Mouse (Mus musculus) neutrophil, adult 59 days (primary cell): Measurements from ENCODE around the gene Cyth2. TPM values are rescaled to one million over a fixed set of nuclear protein-coding genes. Genes with fewer than 3 reads are reported as not detected.

Source experiments
- total RNA-seq, 2 experiments: library from RNA; stranded (reverse); gene quantifications; 1 replicate in 1 of 2; 2 replicates in 1 of 2; pipeline ENCODE4 v1.2.4; 2023

Cyth2 gene
- 10 to 100 TPM; 90.5 to 95.6 TPM for total RNA-seq

GRCm38 (mm10) chr7:45813787-45814779 lies at the start of gene Cyth2:
Gene Cyth2, minus strand, starts transcription at chr7:45814581.

DNA sequence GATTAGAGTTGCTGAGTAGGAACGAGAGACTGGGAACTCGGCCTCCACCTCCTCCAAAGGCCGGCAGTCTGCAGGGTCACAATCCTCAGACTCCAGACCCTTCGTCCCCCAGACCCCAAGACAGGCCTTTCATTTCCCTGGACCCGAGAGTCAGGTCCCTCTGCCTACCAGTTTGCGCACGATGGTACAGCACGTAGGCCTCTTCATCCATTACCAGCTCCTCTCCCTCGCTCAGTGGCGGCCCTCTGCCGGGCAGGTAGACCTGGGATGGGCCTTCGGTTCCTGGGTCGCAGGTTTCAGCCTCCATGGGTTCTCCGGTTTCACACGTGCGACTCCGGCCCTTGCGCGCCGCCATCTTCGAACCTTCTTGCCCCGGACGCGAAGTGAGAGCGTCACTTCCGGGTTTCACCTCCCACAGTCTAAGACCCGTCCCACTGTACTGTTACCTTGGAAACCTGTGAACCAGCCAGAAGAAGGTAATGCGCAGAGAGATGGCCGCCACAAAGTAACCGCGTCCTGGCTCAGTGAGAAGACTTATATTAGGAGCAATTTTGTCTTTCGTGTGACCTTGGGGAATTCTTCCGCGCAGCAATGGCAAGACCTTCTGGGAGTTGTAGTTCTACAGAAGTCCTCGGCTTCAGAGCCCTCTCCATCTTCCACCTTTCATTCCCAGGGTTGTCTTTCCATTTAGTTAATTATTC lies 16.2 kb upstream of the Cyth2 start, which contains the start of gene Grwd1:
Gene Grwd1 (minus strand): TSS at position 518 of the 701 bp plus-strand sequence.

GRCm38 (mm10) chr7:45824598-45824997 lies 10.2 kb upstream of the Cyth2 start, which contains the start of gene Kcnj14:
Gene Kcnj14, minus strand, starts transcription at chr7:45824782.

GRCm38 (mm10) chr7:45784524-45785372 lies 29.6 kb downstream of the Cyth2 start, which contains the start of gene Sult2b1:
Gene Sult2b1, minus strand, starts transcription at chr7:45784669.

DNA sequence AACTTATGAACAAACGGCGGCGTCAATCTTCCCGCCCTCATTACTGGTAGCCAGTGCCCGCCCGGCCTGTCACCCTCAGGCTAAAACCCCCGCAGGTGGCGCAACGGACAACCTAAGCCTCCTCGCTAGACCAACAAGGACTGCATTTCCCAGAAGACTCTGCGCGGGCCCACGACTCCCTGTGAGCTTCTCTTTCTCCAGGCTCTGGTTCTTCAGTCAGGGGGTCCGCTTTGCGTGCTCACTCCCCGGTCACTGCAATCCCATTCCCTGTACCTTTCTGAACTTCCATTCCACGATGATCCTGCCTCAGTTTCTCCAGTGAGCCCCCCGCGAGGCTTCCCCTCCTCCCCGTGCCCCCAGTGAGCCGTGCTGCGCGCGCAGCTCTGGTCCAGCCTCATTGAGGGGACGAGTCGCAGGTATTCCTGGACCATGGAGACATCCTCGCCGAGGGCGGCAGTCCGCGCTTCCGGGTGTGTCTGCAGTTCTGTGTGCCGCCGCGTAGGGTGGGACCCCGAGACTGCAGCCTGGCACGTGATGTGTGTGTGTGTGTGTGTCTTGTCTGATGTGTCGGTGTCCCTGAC lies 30.8 kb downstream of the Cyth2 start, which contains the start of gene Lmtk3:
Gene Lmtk3 (plus strand): TSS at position 228 of the 581 bp plus-strand sequence.

Other genes starting within 250 kb of the Cyth2 start
- gene Bcat2, start 244.4 kb downstream of the Cyth2 start, total RNA-seq: 10 to 100 TPM; 32.2 to 35.8 TPM
- not detected for gene Fgf21, start 199.1 kb downstream of the Cyth2 start, total RNA-seq
- 1 to 10 TPM in 1 of 2 experiments, not detected in 1; 1.2 TPM for gene Fut1, start 197.3 kb downstream of the Cyth2 start, total RNA-seq
- under 1 TPM in 1 of 2 experiments, not detected in 1; 0.47 TPM for gene Izumo1, start 192.8 kb downstream of the Cyth2 start, total RNA-seq
- 1 to 10 TPM; 2.6 to 2.7 TPM for gene Rasip1, start 187.1 kb downstream of the Cyth2 start, total RNA-seq
- gene Mamstr, start 174.6 kb downstream of the Cyth2 start, total RNA-seq: under 1 TPM; 0.07 to 0.11 TPM
- gene Fut2, start 148.2 kb downstream of the Cyth2 start, total RNA-seq: not detected
- gene Ntn5, start 130.6 kb downstream of the Cyth2 start, total RNA-seq: not detected
- gene Sec1, start 120.2 kb downstream of the Cyth2 start, total RNA-seq: under 1 TPM in 1 of 2 experiments, not detected in 1; 0.18 TPM
- gene Car11, start 114.7 kb downstream of the Cyth2 start, total RNA-seq: not detected
- 1 to 10 TPM; 7.5 to 9.2 TPM for gene Dbp, start 109.5 kb downstream of the Cyth2 start, total RNA-seq
- gene Rpl18, start 99.1 kb downstream of the Cyth2 start, total RNA-seq: 100 to 1,000 TPM; 750 to 815 TPM
- 10 to 100 TPM; 52.8 to 54.1 TPM for gene Sphk2, start 96.6 kb downstream of the Cyth2 start, total RNA-seq
- under 1 TPM; 0.13 to 0.36 TPM for gene Fam83e, start 93.4 kb downstream of the Cyth2 start, total RNA-seq
- gene Spaca4, start 88.8 kb downstream of the Cyth2 start, total RNA-seq: not detected
- under 1 TPM in 1 of 2 experiments, not detected in 1; 0.22 TPM for gene Lmtk3, start 30.8 kb downstream of the Cyth2 start, total RNA-seq
- not detected for gene Sult2b1, start 29.9 kb downstream of the Cyth2 start, total RNA-seq
- gene Kcnj14, start 10.2 kb upstream of the Cyth2 start, total RNA-seq: under 1 TPM; 0.22 to 0.40 TPM
- 1 to 10 TPM; 6.7 to 7.6 TPM for gene Grwd1, start 16.4 kb upstream of the Cyth2 start, total RNA-seq
- gene Kdelr1, start 58.2 kb upstream of the Cyth2 start, total RNA-seq: 10 to 100 TPM; 68.9 to 69.8 TPM
- under 1 TPM; 0.13 to 0.29 TPM for gene Grin2d, start 63.8 kb upstream of the Cyth2 start, total RNA-seq
- gene Syngr4, start 82.1 kb upstream of the Cyth2 start, total RNA-seq: not detected
- 1 to 10 TPM; 4.9 to 7.9 TPM for gene Tmem143, start 82.4 kb upstream of the Cyth2 start, total RNA-seq
- gene Emp3, start 106.8 kb upstream of the Cyth2 start, total RNA-seq: 100 to 1,000 TPM; 378 to 437 TPM
- 1 to 10 TPM; 5.2 to 6.6 TPM for gene Ccdc114, start 109.5 kb upstream of the Cyth2 start, total RNA-seq
- not detected for gene Abcc6, start 215.7 kb upstream of the Cyth2 start, total RNA-seq
- 10 to 100 TPM; 29.1 to 29.3 TPM for gene Nomo1, start 219.1 kb upstream of the Cyth2 start, total RNA-seq